Mouse (Mus musculus) testis, adult 2 months (tissue): ENCODE data around the gene Gm21560.
"Not testable (repeated sequence)": the region's sequence is repeated elsewhere in the genome, so short reads cannot be mapped to it uniquely, and the experiment has no call there.

Source experiments
- CTCF ChIP-seq: fragments of 200-500 bp; IDR thresholded peaks from 2 replicates; pipeline ENCODE4 v1.5.1; 2012; ENCODE audit warnings: low read depth, mild to moderate bottlenecking, inconsistent platforms, low read length, moderate library complexity; ENCODE audit not compliant: control insufficient read depth, insufficient read depth, insufficient replicate concordance
- POLR2A ChIP-seq: fragments of 200-500 bp; IDR thresholded peaks from 2 replicates; pipeline ENCODE4 v1.6.1; 2012; ENCODE audit warnings: low read depth, mild to moderate bottlenecking, inconsistent platforms, low read length, moderate library complexity; ENCODE audit not compliant: control insufficient read depth

DNA sequence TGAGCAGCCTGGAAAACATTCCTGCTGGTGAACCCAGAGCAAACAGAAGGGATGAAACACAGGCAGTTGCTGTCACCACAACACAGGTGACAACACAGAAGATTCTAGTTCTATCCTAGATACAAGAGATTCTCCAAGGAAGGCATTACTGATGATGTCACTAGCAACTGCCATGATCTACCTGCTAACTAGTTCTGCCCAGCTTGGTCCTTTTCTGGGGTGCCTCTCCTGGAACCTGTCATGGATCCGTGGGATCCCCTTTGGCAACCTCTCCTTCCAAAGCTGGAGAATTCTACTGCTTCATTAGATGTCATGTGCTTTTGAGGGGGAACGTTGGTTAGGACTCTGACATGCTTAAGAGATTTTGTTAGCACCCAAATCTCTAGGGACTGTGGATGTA, at the start of gene Gm21560:
- not testable (repeated sequence) for TF ChIP-seq CTCF, POLR2A
